Mouse (Mus musculus): ENCODE measurements around the gene Olfr509.
"Not testable (repeated sequence)": the region's sequence is repeated elsewhere in the genome, so short reads cannot be mapped to it uniquely, and the experiment has no call there.

Gene Olfr509

GRCm38 (mm10) chr7:108651806-108652205 is at the start of gene Olfr509:
TSS of gene Olfr509 (minus strand) at chr7:108651906.
- DNase-seq: no peak

- no peak for DNase-seq
Measured at GRCm38 (mm10) chr7:108678886-108679285, 27.2 kb upstream of the Olfr509 start.

GRCm38 (mm10) chr7:108671058-108671457 is 19.4 kb upstream of the Olfr509 start:
- no peak for DNase-seq

GRCm38 (mm10) chr7:108666118-108666517 is 14.4 kb upstream of the Olfr509 start, which contains the start of gene Olfr510:
TSS of gene Olfr510 (plus strand) at chr7:108666418.
- no peak for DNase-seq

- no peak for DNase-seq
Measured at GRCm38 (mm10) chr7:108662419-108662818, 10.7 kb upstream of the Olfr509 start.

- no peak for DNase-seq
Measured at GRCm38 (mm10) chr7:108629694-108630093, 22.0 kb downstream of the Olfr509 start, which contains the start of gene Olfr508. TSS of gene Olfr508 (plus strand) at chr7:108629994.

GRCm38 (mm10) chr7:108621514-108621913 is 30.2 kb downstream of the Olfr509 start, which contains the start of gene Olfr507:
TSS of gene Olfr507 (plus strand) at chr7:108621814.
- DNase-seq: no peak

GRCm38 (mm10) chr7:108616781-108617180 is 34.9 kb downstream of the Olfr509 start:
- not testable (repeated sequence) for DNase-seq

- DNase-seq: no peak
Measured at GRCm38 (mm10) chr7:108614110-108614509, 37.6 kb downstream of the Olfr509 start.

- no peak for DNase-seq
Measured at GRCm38 (mm10) chr7:108610487-108610886, 41.2 kb downstream of the Olfr509 start, which contains the start of gene Olfr506. TSS of gene Olfr506 (plus strand) at chr7:108610787.

GRCm38 (mm10) chr7:108601916-108602315 is 49.8 kb downstream of the Olfr509 start:
- DNase-seq: not testable (repeated sequence)

Data from cerebellum, postnatal 10 days (tissue).